ENCODE assay signal across 8 mouse cellular contexts in the genomic region with DNA sequence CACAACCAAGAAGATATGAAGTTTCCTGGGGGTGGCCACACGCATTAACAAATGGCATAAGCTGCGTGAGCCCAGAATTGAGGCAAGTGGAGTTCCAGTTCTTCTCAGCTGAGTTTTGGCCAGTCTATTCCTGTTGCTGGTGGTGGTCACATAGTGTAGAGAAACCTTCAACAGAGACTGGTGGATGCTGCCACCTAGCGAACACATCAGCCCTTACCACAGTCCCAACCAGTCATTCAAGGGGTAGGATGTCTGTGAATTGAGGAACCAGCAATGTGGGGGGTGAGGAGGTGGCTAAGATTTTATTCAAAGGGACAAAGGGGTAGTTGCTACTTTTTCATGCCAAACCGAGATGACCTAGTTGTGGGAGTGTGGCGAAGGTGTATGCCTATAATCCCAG. TPM values are rescaled to one million over a fixed set of nuclear protein-coding genes. Genes with fewer than 3 reads are reported as not detected.
DNase-seq lines count a peak whose midpoint lies in the region; ATAC-seq lines count a peak whose summit lies in the region.

No protein-coding gene starts in this region.

- H3K4me2 ChIP-seq in heart, embryonic 16.5 days (ENCODE audit: low read depth, low read length): no peak overlapping the region
- H3K4me2 ChIP-seq in liver, embryonic 12.5 days: no peak overlapping the region

- H3K4me1 ChIP-seq in forebrain, embryonic 10.5 days: peaks cover 10% of the 10 kb centered on the region
- no peaks in the 10 kb centered on the region; the same call in 1 of the 2 replicates for H3K4me1 ChIP-seq in heart, embryonic 16.5 days (ENCODE audit: control insufficient read depth, insufficient read depth, low read length)
- H3K4me1 ChIP-seq in liver, embryonic 12.5 days: peaks cover 4% of the 10 kb centered on the region

- 14% methylated on average over 5 of the region's 5 CpGs for WGBS in forebrain, embryonic 10.5 days
- 9% methylated on average over 5 of the region's 5 CpGs for WGBS in heart, embryonic 16.5 days
- WGBS in liver, embryonic 12.5 days (ENCODE audit: insufficient replicate concordance): 11% methylated on average over 5 of the region's 5 CpGs

- H3K9ac ChIP-seq in heart, embryonic 16.5 days (ENCODE audit: low read length): no peak overlapping the region
- no peak overlapping the region for H3K9ac ChIP-seq in liver, embryonic 12.5 days

- H3K36me3 ChIP-seq in forebrain, embryonic 10.5 days (replicated peaks): no peaks in the 10 kb centered on the region
- H3K36me3 ChIP-seq in heart, embryonic 16.5 days (ENCODE audit: control insufficient read depth, insufficient read depth): peaks cover 6% of the 10 kb centered on the region; the same call in 1 of the 2 replicates
- H3K36me3 ChIP-seq in liver, embryonic 12.5 days: no peaks in the 10 kb centered on the region

- H3K4me3 ChIP-seq in forebrain, embryonic 10.5 days: no peak overlapping the region
- no peak overlapping the region for H3K4me3 ChIP-seq in heart, embryonic 16.5 days (ENCODE audit: low read length)
- H3K4me3 ChIP-seq in liver, embryonic 12.5 days: no peak overlapping the region

- no peak overlapping the region for H3K27ac ChIP-seq in forebrain, embryonic 10.5 days
- no peak overlapping the region for H3K27ac ChIP-seq in heart, embryonic 16.5 days (ENCODE audit: low read length)
- no peak overlapping the region for H3K27ac ChIP-seq in liver, embryonic 12.5 days

- peaks cover 14% of the 10 kb centered on the region for H3K27me3 ChIP-seq in forebrain, embryonic 10.5 days (ENCODE audit: poor library complexity, severe bottlenecking)
- no peaks in the 10 kb centered on the region for H3K27me3 ChIP-seq in heart, embryonic 16.5 days (ENCODE audit: control insufficient read depth, insufficient read depth, low read length)
- H3K27me3 ChIP-seq in liver, embryonic 12.5 days (replicated peaks): peaks cover 28% of the 10 kb centered on the region

- ATAC-seq in heart, embryonic 16.5 days (replicated peaks; ENCODE audit: extremely low read depth, insufficient read depth, low FRiP score): peak; percentile 88
- ATAC-seq in liver, embryonic 12.5 days: peak; percentile 49; the same call in 1 of the 2 replicates

- DNase-seq in B cell, adult 2 months: peak; percentile 77 to 81
- peak; percentile 32 for DNase-seq in T-cell, adult 2 months (ENCODE audit: low spot score)
- DNase-seq in forebrain, embryonic 10.5 days (ENCODE audit: extremely low spot score, low spot score): peak; percentile 58
- peak; percentile 67 for DNase-seq in kidney, postnatal 14 days
- DNase-seq in neural tube, embryonic 10.5 days (ENCODE audit: extremely low spot score, low spot score): peak; percentile 49
- DNase-seq in thymus, postnatal 0 days (ENCODE audit: low spot score): peak; percentile 59

- no peaks in the 10 kb centered on the region for H3K9me3 ChIP-seq in forebrain, embryonic 10.5 days
- H3K9me3 ChIP-seq in heart, embryonic 16.5 days (replicated peaks; ENCODE audit: control insufficient read depth, low read length): no peaks in the 10 kb centered on the region
- no peaks in the 10 kb centered on the region for H3K9me3 ChIP-seq in liver, embryonic 12.5 days (replicated peaks)

RNA-seq across cellular contexts. Expression of a gene that starts 22.4 kb away (rescaled TPM):
- polyA plus RNA-seq in forebrain, embryonic 10.5 days (2016; fragmentation: Nextera tagmentation; extraction: Ambion mirVana): not detected in 2 replicates
- polyA plus RNA-seq in heart, embryonic 16.5 days (2015; fragmentation: Nextera tagmentation; extraction: Ambion mirVana): not detected in 2 replicates
- not detected in 2 replicates for polyA plus RNA-seq in liver, embryonic 12.5 days (2016; fragmentation: Nextera tagmentation; extraction: Ambion mirVana)
- polyA plus RNA-seq in thymus, postnatal 0 days (2015; fragmentation: Nextera tagmentation; extraction: Ambion mirVana): 0.08 TPM in 1 of 2 replicates, not detected in the other

RNA-seq across cellular contexts. Expression of a gene that starts 33.8 kb away (rescaled TPM):
- 8.3 and 8.9 TPM in 2 replicates for polyA plus RNA-seq in forebrain, embryonic 10.5 days (2016; fragmentation: Nextera tagmentation; extraction: Ambion mirVana)
- polyA plus RNA-seq in heart, embryonic 16.5 days (2015; fragmentation: Nextera tagmentation; extraction: Ambion mirVana): 12.4 and 18.0 TPM in 2 replicates
- 1.2 and 2.2 TPM in 2 replicates for polyA plus RNA-seq in liver, embryonic 12.5 days (2016; fragmentation: Nextera tagmentation; extraction: Ambion mirVana)
- 4.9 and 5.2 TPM in 2 replicates for polyA plus RNA-seq in thymus, postnatal 0 days (2015; fragmentation: Nextera tagmentation; extraction: Ambion mirVana)

RNA-seq across cellular contexts. Expression of a gene that starts 35.3 kb away (rescaled TPM):
- polyA plus RNA-seq in forebrain, embryonic 10.5 days (2016; fragmentation: Nextera tagmentation; extraction: Ambion mirVana): 0.31 and 0.42 TPM in 2 replicates
- 26.6 and 28.7 TPM in 2 replicates for polyA plus RNA-seq in heart, embryonic 16.5 days (2015; fragmentation: Nextera tagmentation; extraction: Ambion mirVana)
- polyA plus RNA-seq in liver, embryonic 12.5 days (2016; fragmentation: Nextera tagmentation; extraction: Ambion mirVana): 0.08 and 0.23 TPM in 2 replicates
- polyA plus RNA-seq in thymus, postnatal 0 days (2015; fragmentation: Nextera tagmentation; extraction: Ambion mirVana): 0.08 and 0.09 TPM in 2 replicates

RNA-seq across cellular contexts. Expression of a gene that starts 58.9 kb away (rescaled TPM):
- not detected in 2 replicates for polyA plus RNA-seq in forebrain, embryonic 10.5 days (2016; fragmentation: Nextera tagmentation; extraction: Ambion mirVana)
- 0.09 TPM in 1 of 2 replicates, not detected in the other for polyA plus RNA-seq in heart, embryonic 16.5 days (2015; fragmentation: Nextera tagmentation; extraction: Ambion mirVana)
- polyA plus RNA-seq in liver, embryonic 12.5 days (2016; fragmentation: Nextera tagmentation; extraction: Ambion mirVana): not detected in 2 replicates
- polyA plus RNA-seq in thymus, postnatal 0 days (2015; fragmentation: Nextera tagmentation; extraction: Ambion mirVana): 0.17 TPM in 1 of 2 replicates, not detected in the other

Comparison
In these comparisons a context has a peak if more than half of its experiments do, and no peak if none do; other contexts are left out.
1. RNA of a gene that starts 35.3 kb away (polyA plus RNA-seq): 26.6 to 28.7 TPM in heart, embryonic 16.5 days; 0.31 to 0.42 TPM in forebrain, embryonic 10.5 days, 0.08 to 0.09 TPM in thymus, postnatal 0 days and 0.08 to 0.23 TPM in liver, embryonic 12.5 days; every median in the first group is over 10 times any median in the second.
2. Peak in every context shown above with its lines, with median percentiles within 50 percentile points of each other: DNase-seq.